Mouse (Mus musculus) c-Kit-negative CD71-positive TER-119-positive erythroid progenitor cells, embryonic 14.5 days (primary cell): Measurements from ENCODE around the gene Ficd.
"Not testable (repeated sequence)": the region's sequence is repeated elsewhere in the genome, so short reads cannot be mapped to it uniquely, and the experiment has no call there.

Experiments
- DNase-seq: peaks from one replicate; pipeline ENCODE4 v3.0.0-alpha.2; 2013; ENCODE audit warnings: low read depth, low spot score

Gene Ficd

GRCm38 (mm10) chr5:113772905-113773519 is 37.4 kb downstream of the Ficd start:
- peak; percentile 30 for DNase-seq

GRCm38 (mm10) chr5:113773664-113774063 is 38.1 kb downstream of the Ficd start:
- peak; percentile 83 for DNase-seq

DNA sequence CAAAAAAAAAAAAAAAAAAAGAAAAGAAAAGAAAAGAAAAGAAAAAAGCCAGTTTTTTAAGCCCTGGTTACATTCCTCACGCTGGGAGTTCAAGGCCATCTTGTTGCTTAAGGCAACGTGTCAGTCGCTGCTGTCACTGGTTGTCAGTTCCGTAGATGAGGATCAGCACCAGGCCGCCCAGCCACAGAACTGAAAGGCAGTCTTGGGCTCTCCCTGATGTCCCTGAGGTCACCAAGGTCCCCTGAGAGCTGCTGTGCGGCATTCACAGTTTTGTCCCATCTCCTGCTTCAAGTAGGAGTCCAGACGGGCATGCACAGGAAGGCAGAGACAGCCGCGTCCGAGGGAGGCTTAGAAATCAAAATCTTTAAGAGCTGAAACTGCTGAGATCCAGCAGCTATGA is 40.0 kb downstream of the Ficd start:
- DNase-seq, result no peak

DNA sequence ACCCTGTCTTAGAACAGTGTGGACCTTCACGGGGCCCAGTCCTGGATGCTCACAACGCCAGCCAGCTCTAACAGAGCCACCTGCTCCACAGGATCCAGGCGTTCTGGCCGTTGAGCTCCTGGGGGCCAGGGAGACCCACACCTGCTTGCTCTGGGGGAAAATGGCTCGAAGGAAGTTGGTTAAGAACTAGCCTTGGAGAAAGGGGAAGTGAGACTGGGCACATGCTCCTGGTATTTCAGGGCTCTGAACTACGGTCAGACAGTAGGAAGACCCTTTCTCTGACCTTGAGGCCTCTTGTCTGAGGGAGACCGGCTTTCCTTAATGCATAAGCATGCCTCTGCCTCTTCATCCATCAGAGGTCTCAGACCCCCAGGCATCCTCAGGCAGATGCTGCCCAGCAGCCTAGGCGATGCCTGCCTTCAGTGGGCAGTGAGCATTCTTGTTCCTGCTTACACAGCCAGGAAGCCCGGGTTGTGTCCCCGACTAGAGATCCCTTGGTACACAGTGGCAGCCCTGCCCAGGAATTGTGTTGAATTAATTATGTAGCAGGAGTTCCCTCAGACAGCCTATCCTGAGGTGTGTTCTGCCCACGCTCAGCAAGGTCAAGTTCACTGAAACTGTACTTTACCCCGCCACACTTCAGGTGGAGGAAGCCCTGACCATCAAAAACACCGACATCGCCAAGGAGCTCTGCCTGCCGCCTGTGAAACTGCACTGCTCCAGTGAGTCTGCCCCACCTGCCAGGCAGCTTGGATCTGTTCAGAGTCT is 40.7 kb downstream of the Ficd start:
- no peak for DNase-seq

GRCm38 (mm10) chr5:113776896-113777226 is 41.3 kb downstream of the Ficd start:
- no peak for DNase-seq

- not testable (repeated sequence) for DNase-seq
Measured at GRCm38 (mm10) chr5:113777728-113778127, 42.1 kb downstream of the Ficd start.

GRCm38 (mm10) chr5:113779569-113779968 is 44.0 kb downstream of the Ficd start:
- DNase-seq, result no peak

GRCm38 (mm10) chr5:113780082-113780752 is 44.6 kb downstream of the Ficd start:
- DNase-seq, result no peak

DNA sequence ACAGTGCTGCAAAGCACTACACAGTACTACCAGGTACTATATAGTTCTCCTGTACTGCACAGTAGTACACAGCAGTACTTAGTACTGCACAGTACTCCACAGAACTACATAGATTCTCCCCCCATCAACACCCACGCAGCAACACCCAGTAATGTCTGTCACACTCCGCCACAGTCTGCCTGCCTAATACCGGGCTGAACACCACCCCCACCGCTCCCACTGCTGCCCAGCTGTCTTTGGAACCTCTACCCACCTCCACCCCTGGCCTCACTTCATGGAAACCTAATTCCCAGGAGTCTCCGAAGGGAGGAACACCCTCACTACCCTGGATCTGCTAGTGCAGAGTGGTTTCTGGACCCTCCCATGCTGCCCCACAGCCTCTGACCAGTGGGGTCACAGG is 45.2 kb downstream of the Ficd start:
- DNase-seq, result no peak

DNA sequence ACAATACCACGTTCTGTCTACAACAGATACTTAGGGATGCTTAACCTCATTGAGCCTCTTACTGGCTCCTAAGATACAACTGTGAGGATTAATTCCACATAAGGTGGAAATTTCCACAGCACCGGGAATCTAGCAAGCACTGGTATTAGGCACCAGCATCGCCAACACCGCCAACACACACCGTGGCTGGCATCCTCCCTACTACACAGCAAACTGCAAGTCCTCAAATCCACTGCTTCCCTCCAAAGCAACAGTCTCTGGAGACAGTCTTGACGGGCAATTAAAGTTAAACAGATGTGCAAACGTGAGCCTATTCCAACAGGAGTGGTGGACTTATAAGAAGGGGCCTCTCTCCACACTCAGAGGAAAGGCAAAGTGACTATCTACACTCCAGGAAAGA is 45.7 kb downstream of the Ficd start:
- no peak for DNase-seq

DNA sequence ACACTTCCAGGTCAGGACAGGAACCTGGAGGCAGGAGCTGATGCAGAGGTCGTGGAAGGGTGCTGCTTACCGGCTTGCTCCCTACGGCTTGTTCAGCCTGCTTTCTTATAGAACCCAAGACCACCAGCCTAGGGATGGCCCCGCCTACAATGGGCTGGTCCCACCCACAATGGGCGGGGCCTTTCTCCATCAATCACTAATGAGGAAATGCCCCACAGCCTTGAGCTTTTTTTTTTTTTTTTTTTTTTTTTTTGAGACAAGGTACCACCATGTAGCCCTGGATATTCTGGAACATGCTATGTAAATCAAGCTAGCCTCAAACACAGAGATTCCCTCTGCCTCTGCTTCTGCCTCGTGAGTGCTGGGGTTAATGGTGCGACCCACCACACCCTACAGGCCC is 46.3 kb downstream of the Ficd start:
- no peak for DNase-seq

GRCm38 (mm10) chr5:113782624-113783023 is 47.0 kb downstream of the Ficd start:
- no peak for DNase-seq

GRCm38 (mm10) chr5:113783581-113784001 is 48.0 kb downstream of the Ficd start:
- no peak for DNase-seq

DNA sequence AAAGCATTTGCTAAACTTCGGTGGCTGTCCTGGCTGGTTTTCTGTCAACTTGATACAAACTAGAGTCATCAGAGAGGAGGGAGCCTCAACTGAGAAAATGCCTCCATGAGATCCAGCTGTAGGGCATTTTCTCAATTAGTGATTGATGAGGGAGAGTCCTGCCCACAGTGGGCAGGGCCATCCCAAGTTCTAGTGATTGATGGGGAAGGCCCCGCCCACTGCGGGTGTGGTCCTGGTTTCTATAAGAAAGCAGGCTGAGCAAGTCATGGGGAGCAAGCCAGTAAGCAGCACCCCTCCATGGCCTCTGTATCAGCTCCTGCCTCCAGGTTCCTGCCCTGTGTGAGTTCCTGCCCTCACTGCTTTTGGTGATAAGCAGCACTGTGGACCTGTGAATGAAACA is 48.5 kb downstream of the Ficd start:
- DNase-seq, result not testable (repeated sequence)

DNA sequence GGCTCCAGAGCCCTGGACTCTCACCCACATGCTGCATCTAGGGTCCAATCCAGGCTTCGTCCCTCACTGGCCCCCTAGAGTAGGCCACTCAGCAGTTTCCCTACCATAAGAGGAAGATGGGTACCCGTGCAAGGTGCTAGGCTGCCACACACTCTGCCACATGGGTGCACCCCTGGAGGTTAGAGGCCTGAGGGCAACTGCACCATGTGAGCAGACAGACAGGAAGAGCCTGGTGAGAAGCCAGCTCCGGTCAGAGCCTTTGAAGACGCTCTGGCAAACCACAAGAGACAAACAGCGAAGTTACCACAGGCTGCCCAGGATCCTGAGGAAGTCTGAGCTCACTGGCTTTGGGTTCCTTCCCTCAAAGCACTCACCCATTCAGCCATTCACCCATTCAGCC is 51.4 kb downstream of the Ficd start:
- DNase-seq, result no peak

DNA sequence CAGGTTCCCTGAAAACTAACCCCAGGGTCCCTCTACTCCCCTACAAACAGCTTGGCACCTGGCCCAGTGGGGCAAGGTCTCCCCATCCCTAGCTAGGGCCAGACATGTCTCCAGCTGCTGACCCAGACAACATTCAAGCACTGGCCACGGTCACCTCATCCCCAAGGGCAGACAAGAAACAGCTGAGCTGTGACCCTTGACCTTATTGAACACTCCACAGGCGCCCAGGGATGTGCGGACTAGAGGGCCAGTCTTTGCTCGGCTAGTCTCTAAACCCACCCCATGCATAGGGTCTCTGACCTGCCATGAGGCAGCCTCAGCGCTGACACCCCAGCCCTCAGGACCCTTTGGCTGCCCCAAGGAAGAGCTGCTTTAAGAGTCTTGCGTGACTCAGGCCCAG is 53.0 kb downstream of the Ficd start:
- DNase-seq, result no peak

DNA sequence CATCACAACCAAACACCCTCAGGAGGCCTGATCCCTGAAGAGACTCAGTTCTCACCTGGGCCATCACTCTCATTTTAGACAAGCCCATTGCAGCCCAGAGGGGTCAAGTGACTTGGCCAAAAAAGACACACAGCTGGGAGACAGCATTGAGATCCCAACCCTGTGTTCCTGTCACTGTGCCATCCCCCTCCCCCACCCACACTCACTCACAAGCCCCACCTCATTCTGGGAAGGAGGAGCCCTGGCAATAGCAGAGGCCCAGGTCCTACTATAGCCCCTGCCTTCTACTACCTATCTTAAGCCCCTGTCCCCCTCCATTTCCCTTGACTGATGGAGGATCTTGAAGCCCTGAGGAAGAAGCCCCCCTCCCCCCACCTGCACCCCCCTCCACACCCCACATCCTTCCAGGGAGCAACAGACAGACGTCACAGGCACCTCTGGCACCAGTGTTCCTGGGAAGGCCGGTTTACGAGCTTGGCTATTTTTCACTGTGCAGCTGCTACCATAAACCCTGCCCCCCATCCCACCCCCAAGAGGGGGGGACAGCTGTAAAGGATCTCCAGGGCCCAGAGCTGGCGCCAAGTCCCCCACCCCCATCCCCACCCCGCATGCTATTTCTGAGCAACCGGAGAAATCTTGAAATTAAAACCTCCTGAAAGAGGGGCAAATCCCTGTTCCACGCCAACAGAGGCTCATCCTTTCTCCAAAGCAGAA is 53.6 kb downstream of the Ficd start:
- no peak for DNase-seq
